Mouse (Mus musculus): ENCODE measurements around the gene Slc16a13. TPM values are rescaled to one million over a fixed set of nuclear protein-coding genes. Genes with fewer than 3 reads are reported as not detected.
"Not testable (repeated sequence)": the region's sequence is repeated elsewhere in the genome, so short reads cannot be mapped to it uniquely, and the experiment has no call there.

Gene Slc16a13
- polyA plus RNA-seq, 1 experiment from 2014 or later = 4.5 TPM

DNA sequence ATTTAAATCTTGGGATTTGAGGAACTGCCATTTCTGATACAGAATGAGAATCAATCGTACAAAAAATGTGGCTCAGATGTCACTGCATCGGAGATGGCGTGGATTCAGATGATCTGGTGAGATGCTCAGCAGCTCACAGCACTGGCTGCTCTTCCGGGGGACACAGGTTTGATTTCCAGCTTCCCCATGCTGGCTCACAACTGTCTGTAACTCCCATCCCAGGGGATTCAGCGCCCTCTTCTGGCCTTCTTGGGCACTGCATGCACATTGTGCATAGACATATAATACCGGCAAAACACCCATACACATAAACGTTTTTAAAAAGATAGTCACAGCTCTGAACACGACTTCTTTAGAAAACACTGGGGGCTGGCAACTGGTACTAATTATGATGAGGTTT, 43.2 kb downstream of the Slc16a13 start:
- no peak overlapping the region for H3K4me3 ChIP-seq (ENCODE audit: low read depth, low read length)
- 65% methylated on average over 8 of the region's 8 CpGs for WGBS
- TF ChIP-seq CTCF (IDR thresholded peaks at IDR 0.05) = peak; percentile 42
- TF ChIP-seq EP300 (IDR thresholded peaks at IDR 0.05) = no peak
- no peaks in the 10 kb centered on the region for H3K9me3 ChIP-seq (ENCODE audit: low read length)
- DNase-seq (ENCODE audit: low spot score) (no peak), ATAC-seq (no peak)
- H3K36me3 ChIP-seq (ENCODE audit: insufficient read depth, low read length) = no peaks in the 10 kb centered on the region
- no peaks in the 10 kb centered on the region for H3K27me3 ChIP-seq (replicated peaks; ENCODE audit: insufficient read depth, low read length)
- H3K9ac ChIP-seq (replicated peaks; ENCODE audit: low read depth) = no peak overlapping the region
- no peak overlapping the region for H3K4me2 ChIP-seq (replicated peaks; ENCODE audit: low read depth, low read length)
- no peak overlapping the region for H3K27ac ChIP-seq (ENCODE audit: low read length)
- H3K4me1 ChIP-seq (ENCODE audit: insufficient read depth, low read depth, low read length) = no peaks in the 10 kb centered on the region

DNA sequence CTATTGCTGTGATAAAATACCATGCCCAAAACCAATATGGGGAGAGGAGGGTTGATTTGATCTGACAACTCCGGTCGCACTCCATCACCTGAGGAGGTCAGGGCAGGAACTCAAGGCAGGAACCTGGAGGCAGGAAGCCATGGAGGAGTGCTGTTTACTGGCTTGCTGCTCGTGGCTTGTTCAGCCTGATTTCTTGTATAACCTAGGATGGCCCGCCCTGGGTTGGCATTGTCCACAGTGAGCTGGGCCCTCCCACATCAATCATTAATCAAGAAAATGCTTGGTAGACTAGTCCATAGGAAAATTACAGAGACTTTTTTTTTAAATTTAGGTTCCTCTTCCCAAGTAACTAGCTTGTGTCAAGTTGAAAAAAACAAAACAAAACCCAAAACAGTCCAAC, 46.4 kb downstream of the Slc16a13 start:
- Histone ChIP-seq H3K9ac (replicated peaks; ENCODE audit: low read depth) (no peak overlapping the region), H3K36me3 (ENCODE audit: insufficient read depth, low read length) (no peaks in the 10 kb centered on the region), H3K4me3 (ENCODE audit: low read depth, low read length) (no peak overlapping the region), H3K27ac (ENCODE audit: low read length) (no peak overlapping the region), H3K27me3 (replicated peaks; ENCODE audit: insufficient read depth, low read length) (no peaks in the 10 kb centered on the region), H3K4me2 (replicated peaks; ENCODE audit: low read depth, low read length) (no peak overlapping the region), H3K9me3 (ENCODE audit: low read length) (no peaks in the 10 kb centered on the region), H3K4me1 (ENCODE audit: insufficient read depth, low read depth, low read length) (no peaks in the 10 kb centered on the region)
- DNase-seq (ENCODE audit: low spot score) (no peak), ATAC-seq (no peak)
- TF ChIP-seq EP300 (IDR thresholded peaks at IDR 0.05) (no peak), CTCF (IDR thresholded peaks at IDR 0.05) (no peak)
- WGBS = 72% methylated on average over 4 of the region's 4 CpGs

DNA sequence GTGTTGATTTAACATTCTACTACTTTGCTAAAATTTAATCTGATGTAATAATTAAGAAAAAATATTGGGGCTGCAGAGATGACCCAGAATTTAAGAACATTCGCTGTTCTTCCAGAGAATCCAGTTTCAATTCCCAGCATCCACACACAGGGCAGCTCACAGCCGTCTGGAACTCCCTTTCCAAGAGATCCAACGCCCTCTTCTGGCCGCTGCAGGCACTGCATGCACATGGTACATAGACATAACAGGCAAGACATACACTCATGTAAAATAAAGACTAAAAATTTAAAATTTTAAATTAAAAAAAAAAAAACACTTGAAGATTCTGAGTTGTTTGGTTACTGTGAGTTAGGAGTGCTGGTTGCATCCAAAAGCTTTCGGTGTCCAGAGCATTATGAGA, 48.6 kb downstream of the Slc16a13 start:
- Histone ChIP-seq H3K4me3 (ENCODE audit: low read depth, low read length) (no peak overlapping the region), H3K9me3 (ENCODE audit: low read length) (no peaks in the 10 kb centered on the region), H3K9ac (replicated peaks; ENCODE audit: low read depth) (no peak overlapping the region), H3K4me2 (replicated peaks; ENCODE audit: low read depth, low read length) (no peak overlapping the region), H3K27me3 (replicated peaks; ENCODE audit: insufficient read depth, low read length) (no peaks in the 10 kb centered on the region), H3K36me3 (ENCODE audit: insufficient read depth, low read length) (no peaks in the 10 kb centered on the region), H3K27ac (ENCODE audit: low read length) (no peak overlapping the region), H3K4me1 (ENCODE audit: insufficient read depth, low read depth, low read length) (no peaks in the 10 kb centered on the region)
- peak; percentile 24; the same call in 1 of the 2 replicates for TF ChIP-seq CTCF (IDR thresholded peaks at IDR 0.05)
- no peak for TF ChIP-seq EP300 (IDR thresholded peaks at IDR 0.05)
- DNase-seq (ENCODE audit: low spot score) (no peak), ATAC-seq (no peak)
- WGBS = 53% methylated on average over 5 of the region's 5 CpGs

DNA sequence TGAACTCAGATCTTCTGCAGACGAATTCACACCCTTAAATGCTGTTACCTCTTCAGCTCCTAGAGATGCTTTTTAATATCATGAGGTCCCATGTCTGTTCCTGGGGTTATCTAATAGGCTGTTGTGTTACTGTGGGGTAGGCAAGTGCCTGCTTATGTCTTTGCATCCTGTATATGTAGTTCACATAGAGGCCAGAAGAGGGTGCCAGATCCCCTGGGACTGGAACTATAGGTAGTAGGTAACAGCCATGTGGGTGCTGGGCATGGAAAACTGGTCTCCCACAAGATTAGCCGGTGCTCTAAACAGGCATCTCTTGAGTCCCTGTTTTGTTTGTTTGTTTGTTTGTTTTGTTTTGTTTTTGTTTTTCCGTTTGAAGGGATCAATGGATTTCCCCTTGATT, 49.0 kb downstream of the Slc16a13 start:
- TF ChIP-seq EP300 (IDR thresholded peaks at IDR 0.05) (no peak), CTCF (IDR thresholded peaks at IDR 0.05) (peak; percentile 74)
- Histone ChIP-seq H3K27ac (ENCODE audit: low read length) (no peak overlapping the region), H3K9ac (replicated peaks; ENCODE audit: low read depth) (no peak overlapping the region), H3K9me3 (ENCODE audit: low read length) (no peaks in the 10 kb centered on the region), H3K36me3 (ENCODE audit: insufficient read depth, low read length) (no peaks in the 10 kb centered on the region), H3K4me3 (ENCODE audit: low read depth, low read length) (no peak overlapping the region), H3K4me1 (ENCODE audit: insufficient read depth, low read depth, low read length) (no peaks in the 10 kb centered on the region), H3K4me2 (replicated peaks; ENCODE audit: low read depth, low read length) (no peak overlapping the region), H3K27me3 (replicated peaks; ENCODE audit: insufficient read depth, low read length) (no peaks in the 10 kb centered on the region)
- DNase-seq (ENCODE audit: low spot score) = peak; percentile 27
- ATAC-seq = no peak
- 40% methylated on average over 3 of the region's 3 CpGs for WGBS

DNA sequence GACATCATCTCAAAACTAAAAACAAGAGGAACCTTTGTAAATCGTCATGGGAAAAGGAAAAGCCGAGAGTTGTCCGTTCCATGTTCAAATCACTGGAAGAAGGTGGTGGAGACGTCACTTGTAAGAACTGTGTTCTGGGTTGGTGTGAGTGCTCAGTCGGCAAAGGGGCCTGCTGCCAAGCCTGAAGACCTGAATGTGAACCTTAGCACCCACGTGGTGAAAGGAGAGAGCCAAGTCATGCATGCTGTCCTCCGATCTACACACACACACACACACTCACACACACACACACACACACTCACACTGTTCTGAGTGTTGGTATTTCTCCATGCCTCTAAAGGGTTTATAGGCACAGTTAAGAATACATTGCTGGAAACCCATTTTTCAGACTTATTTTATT, 49.7 kb downstream of the Slc16a13 start:
- 67% methylated on average over 7 of the region's 7 CpGs for WGBS
- Histone ChIP-seq H3K4me3 (ENCODE audit: low read depth, low read length) (no peak overlapping the region), H3K36me3 (ENCODE audit: insufficient read depth, low read length) (no peaks in the 10 kb centered on the region)

DNA sequence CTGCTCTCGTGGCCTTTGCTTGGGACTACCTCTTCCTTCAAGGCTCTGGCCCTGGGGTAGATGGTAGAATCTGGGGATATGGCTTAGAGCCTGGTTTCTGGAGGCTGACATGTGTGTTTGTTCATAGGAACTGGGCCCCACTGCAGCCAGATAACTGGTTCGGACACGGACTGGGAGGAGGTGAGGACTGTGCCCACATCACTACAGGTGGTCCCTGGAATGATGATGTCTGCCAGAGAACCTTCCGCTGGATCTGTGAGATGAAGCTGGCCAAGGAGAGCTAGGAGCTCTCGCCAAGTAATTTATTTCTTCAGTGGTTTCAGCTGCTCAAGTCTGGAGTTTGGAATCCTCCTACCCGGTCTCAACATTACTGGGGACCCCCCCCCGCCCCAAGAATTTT, 50.6 kb downstream of the Slc16a13 start:
- ATAC-seq (no peak), DNase-seq (ENCODE audit: low spot score) (no peak)
- Histone ChIP-seq H3K4me3 (ENCODE audit: low read depth, low read length) (no peak overlapping the region), H3K9ac (replicated peaks; ENCODE audit: low read depth) (no peak overlapping the region), H3K27me3 (replicated peaks; ENCODE audit: insufficient read depth, low read length) (no peaks in the 10 kb centered on the region), H3K9me3 (ENCODE audit: low read length) (no peaks in the 10 kb centered on the region), H3K27ac (ENCODE audit: low read length) (no peak overlapping the region), H3K4me1 (ENCODE audit: insufficient read depth, low read depth, low read length) (no peaks in the 10 kb centered on the region), H3K4me2 (replicated peaks; ENCODE audit: low read depth, low read length) (no peak overlapping the region), H3K36me3 (ENCODE audit: insufficient read depth, low read length) (no peaks in the 10 kb centered on the region)
- no peak for TF ChIP-seq CTCF (IDR thresholded peaks at IDR 0.05)
- TF ChIP-seq EP300 (IDR thresholded peaks at IDR 0.05) = no peak
- WGBS = 69% methylated on average over 7 of the region's 7 CpGs

More for the DNA sequence above, 49.7 kb downstream of the Slc16a13 start:
- Histone ChIP-seq H3K9me3 (ENCODE audit: low read length) (no peaks in the 10 kb centered on the region), H3K4me1 (ENCODE audit: insufficient read depth, low read depth, low read length) (no peaks in the 10 kb centered on the region), H3K4me2 (replicated peaks; ENCODE audit: low read depth, low read length) (no peak overlapping the region), H3K27me3 (replicated peaks; ENCODE audit: insufficient read depth, low read length) (no peaks in the 10 kb centered on the region), H3K9ac (replicated peaks; ENCODE audit: low read depth) (no peak overlapping the region), H3K27ac (ENCODE audit: low read length) (no peak overlapping the region)
- TF ChIP-seq CTCF (IDR thresholded peaks at IDR 0.05) = no peak
- ATAC-seq (no peak), DNase-seq (ENCODE audit: low spot score) (no peak)

DNA sequence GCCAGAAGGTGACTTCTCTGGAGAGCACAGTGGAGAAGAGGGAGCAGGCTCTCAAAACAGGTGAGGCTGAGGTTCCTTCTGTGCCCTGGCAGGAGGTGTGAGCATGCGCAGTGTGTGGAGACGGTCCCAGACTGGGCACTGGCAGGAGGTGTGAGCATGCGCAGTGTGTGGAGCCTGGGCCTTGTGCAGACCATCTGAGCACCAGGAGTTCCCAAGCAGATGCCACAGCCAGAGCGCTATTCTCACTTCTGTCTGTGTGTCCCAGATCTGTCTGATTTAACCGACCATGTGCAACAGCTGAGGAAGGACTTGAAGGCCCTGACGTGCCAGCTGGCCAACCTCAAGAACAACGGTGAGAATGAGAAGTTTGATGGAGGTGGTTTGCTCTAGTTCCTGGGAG, 51.4 kb downstream of the Slc16a13 start:
- DNase-seq (ENCODE audit: low spot score); H3K27ac ChIP-seq (ENCODE audit: low read length); H3K27me3 ChIP-seq (replicated peaks; ENCODE audit: insufficient read depth, low read length); H3K36me3 ChIP-seq (ENCODE audit: insufficient read depth, low read length); ATAC-seq; H3K9me3 ChIP-seq (ENCODE audit: low read length); H3K4me3 ChIP-seq (ENCODE audit: low read depth, low read length); H3K4me1 ChIP-seq (ENCODE audit: insufficient read depth, low read depth, low read length); H3K9ac ChIP-seq (replicated peaks; ENCODE audit: low read depth); H3K4me2 ChIP-seq (replicated peaks; ENCODE audit: low read depth, low read length): not testable (repeated sequence)
- 89% methylated on average over 7 of the region's 7 CpGs for WGBS

Measured in lung, postnatal 0 days (tissue).